Mouse (Mus musculus) forebrain, embryonic 12.5 days (tissue): ENCODE results near the gene Itgb7. TPM values are rescaled to one million over a fixed set of nuclear protein-coding genes. Genes with fewer than 3 reads are reported as not detected.

Source experiments
- ATAC-seq: fragments of 200-750 bp; cut with Nextera tagmentation; 2 replicates; pipeline ENCODE4 v1.8.0; 2017; ENCODE audit warnings: moderate TSS enrichment; ENCODE audit not compliant: low FRiP score
- H3K27ac ChIP-seq: fragments of 300-500 bp; sonication (generic); 2 replicates; pipeline ENCODE4 v1.5.1; 2016; ENCODE audit warnings: mild to moderate bottlenecking
- H3K27me3 ChIP-seq: fragments of 300-500 bp; sonication (generic); 2 replicates; pipeline ENCODE4 v1.6.1; 2016; ENCODE audit warnings: mild to moderate bottlenecking
- H3K36me3 ChIP-seq: fragments of 300-500 bp; sonication (generic); replicated peaks from 2 replicates; pipeline ENCODE4 v1.6.1; 2016; ENCODE audit warnings: mild to moderate bottlenecking
- H3K4me1 ChIP-seq: fragments of 300-500 bp; sonication (generic); 2 replicates; pipeline ENCODE4 v1.6.1; 2016
- H3K4me2 ChIP-seq: fragments of 300-500 bp; sonication (generic); 2 replicates; pipeline ENCODE4 v1.6.1; 2016; ENCODE audit warnings: mild to moderate bottlenecking, moderate library complexity
- H3K4me3 ChIP-seq: fragments of 300-500 bp; sonication (generic); replicated peaks from 2 replicates; pipeline ENCODE4 v1.5.1; 2016; ENCODE audit warnings: mild to moderate bottlenecking
- H3K9ac ChIP-seq: fragments of 300-500 bp; sonication (generic); 2 replicates; pipeline ENCODE4 v1.6.1; 2016; ENCODE audit warnings: mild to moderate bottlenecking
- H3K9me3 ChIP-seq: fragments of 300-500 bp; sonication (generic); 2 replicates; pipeline ENCODE4 v1.6.1; 2016
- WGBS: fragments of 180-500 bp; shearing (Covaris S2); methylation state at CpG from one replicate; pipeline ENCODE4 v1.1.7; 2016; 5-methylcytosine and 5-hydroxymethylcytosine counted together
- polyA plus RNA-seq: library from polyadenylated mRNA; unstranded; fragments of >200 nt; fragmentation: Nextera tagmentation; extraction: Ambion mirVana; gene quantifications from 2 replicates; pipeline ENCODE4 v1.2.1, GENCODE M21; 2016

The Itgb7 gene
- polyA plus RNA-seq, 1 experiment from 2014 or later, result 0.65 TPM

GRCm38 (mm10) chr15:102247252-102248130 is 15.7 kb upstream of the Itgb7 start:
- H3K4me2 ChIP-seq, result peak overlapping the region; percentile 98
- H3K27me3 ChIP-seq, result peaks cover 90% of the 10 kb centered on the region
- H3K27ac ChIP-seq, result peak overlapping the region; percentile 80
- peak overlapping the region; percentile 65 for H3K4me3 ChIP-seq
- no peaks in the 10 kb centered on the region for H3K9me3 ChIP-seq
- H3K36me3 ChIP-seq, result no peaks in the 10 kb centered on the region
- peaks cover 58% of the 10 kb centered on the region for H3K4me1 ChIP-seq
- under 1% methylated on average over 48 of the region's 65 CpGs for WGBS
- peak; percentile 54 for ATAC-seq
- peak overlapping the region; percentile 65 for H3K9ac ChIP-seq

- H3K27ac ChIP-seq, result peak overlapping the region; percentile 80
- H3K27me3 ChIP-seq, result peaks cover 93% of the 10 kb centered on the region
- ATAC-seq, result peak; percentile 68
- peak overlapping the region; percentile 65 for H3K9ac ChIP-seq
- H3K4me2 ChIP-seq, result peak overlapping the region; percentile 98
- H3K36me3 ChIP-seq, result no peaks in the 10 kb centered on the region
- peaks cover 58% of the 10 kb centered on the region for H3K4me1 ChIP-seq
- WGBS, result under 1% methylated on average over 35 of the region's 35 CpGs
- peak overlapping the region; percentile 65 for H3K4me3 ChIP-seq
- no peaks in the 10 kb centered on the region for H3K9me3 ChIP-seq
These were observed 15.1 kb upstream of the Itgb7 start for GRCm38 (mm10) chr15:102246866-102247251.

- Histone ChIP-seq H3K4me1 (peaks cover 58% of the 10 kb centered on the region), H3K4me3 (peak overlapping the region; percentile 65), H3K9ac (peak overlapping the region; percentile 65), H3K36me3 (no peaks in the 10 kb centered on the region), H3K9me3 (no peaks in the 10 kb centered on the region), H3K4me2 (peak overlapping the region; percentile 98), H3K27ac (peak overlapping the region; percentile 80), H3K27me3 (peaks cover 94% of the 10 kb centered on the region)
- peak; percentile 79 for ATAC-seq
- WGBS, result under 1% methylated on average over 41 of the region's 44 CpGs
These were observed 14.4 kb upstream of the Itgb7 start for GRCm38 (mm10) chr15:102245891-102246741.

- Histone ChIP-seq H3K27ac (no peak overlapping the region), H3K4me1 (peaks cover 58% of the 10 kb centered on the region), H3K4me3 (peak overlapping the region; percentile 65), H3K36me3 (no peaks in the 10 kb centered on the region), H3K4me2 (peak overlapping the region; percentile 98), H3K9me3 (no peaks in the 10 kb centered on the region), H3K9ac (0 out of 2 replicates have a peak overlapping the region, but pooled peaks have one; percentile 17), H3K27me3 (peaks cover 91% of the 10 kb centered on the region)
- no peak for ATAC-seq
- WGBS, result 8% methylated on average over 14 of the region's 14 CpGs
These were observed 13.7 kb upstream of the Itgb7 start for GRCm38 (mm10) chr15:102245461-102245881.

- H3K4me1 ChIP-seq, result peaks cover 56% of the 10 kb centered on the region
- peaks cover 82% of the 10 kb centered on the region for H3K27me3 ChIP-seq
- 10% methylated on average over 19 of the region's 19 CpGs for WGBS
- no peak overlapping the region for H3K27ac ChIP-seq
- no peaks in the 10 kb centered on the region for H3K9me3 ChIP-seq
- H3K4me2 ChIP-seq, result peak overlapping the region; percentile 98
- H3K36me3 ChIP-seq, result no peaks in the 10 kb centered on the region
- H3K9ac ChIP-seq, result no peak overlapping the region
- H3K4me3 ChIP-seq, result 0 out of 2 replicates have a peak overlapping the region, but pooled peaks have one; percentile 65
- ATAC-seq, result no peak
These were observed 12.8 kb upstream of the Itgb7 start for GRCm38 (mm10) chr15:102244306-102245191.

GRCm38 (mm10) chr15:102243229-102244190 is 11.8 kb upstream of the Itgb7 start:
- Histone ChIP-seq H3K9ac (0 out of 2 replicates have a peak overlapping the region, but pooled peaks have one; percentile 29), H3K4me2 (peak overlapping the region; percentile 31), H3K9me3 (no peaks in the 10 kb centered on the region), H3K36me3 (no peaks in the 10 kb centered on the region), H3K4me1 (peaks cover 49% of the 10 kb centered on the region), H3K4me3 (0 out of 2 replicates have a peak overlapping the region, but pooled peaks have one; percentile 1), H3K27ac (no peak overlapping the region), H3K27me3 (peaks cover 71% of the 10 kb centered on the region)
- no peak for ATAC-seq
- 8% methylated on average over 22 of the region's 22 CpGs for WGBS

- no peak overlapping the region for H3K4me2 ChIP-seq
- ATAC-seq, result no peak
- H3K4me3 ChIP-seq, result no peak overlapping the region
- no peak overlapping the region for H3K27ac ChIP-seq
- no peaks in the 10 kb centered on the region for H3K9me3 ChIP-seq
- H3K27me3 ChIP-seq, result peaks cover 64% of the 10 kb centered on the region
- peaks cover 42% of the 10 kb centered on the region for H3K4me1 ChIP-seq
- no peak overlapping the region for H3K9ac ChIP-seq
- H3K36me3 ChIP-seq, result no peaks in the 10 kb centered on the region
- 28% methylated on average over 12 of the region's 12 CpGs for WGBS
These were observed 10.9 kb upstream of the Itgb7 start for GRCm38 (mm10) chr15:102242404-102243228.

- H3K4me1 ChIP-seq, result peaks cover 26% of the 10 kb centered on the region
- no peaks in the 10 kb centered on the region for H3K36me3 ChIP-seq
- H3K27me3 ChIP-seq, result peaks cover 47% of the 10 kb centered on the region
- no peak for ATAC-seq
- H3K4me2 ChIP-seq, result no peak overlapping the region
- H3K27ac ChIP-seq, result no peak overlapping the region
- WGBS, result 90% methylated on average over 4 of the region's 4 CpGs
- no peak overlapping the region for H3K9ac ChIP-seq
- H3K9me3 ChIP-seq, result no peaks in the 10 kb centered on the region
- no peak overlapping the region for H3K4me3 ChIP-seq
These were observed 8.9 kb upstream of the Itgb7 start for GRCm38 (mm10) chr15:102240607-102241006.

GRCm38 (mm10) chr15:102239851-102240250 is 8.1 kb upstream of the Itgb7 start:
- Histone ChIP-seq H3K9me3 (no peaks in the 10 kb centered on the region), H3K9ac (no peak overlapping the region), H3K27me3 (peaks cover 40% of the 10 kb centered on the region), H3K4me2 (no peak overlapping the region), H3K27ac (no peak overlapping the region), H3K36me3 (no peaks in the 10 kb centered on the region), H3K4me1 (peaks cover 29% of the 10 kb centered on the region), H3K4me3 (no peak overlapping the region)
- no peak for ATAC-seq
- WGBS, result 75% methylated on average over 11 of the region's 11 CpGs

GRCm38 (mm10) chr15:102239260-102239590 is 7.5 kb upstream of the Itgb7 start:
- H3K4me1 ChIP-seq, result peaks cover 29% of the 10 kb centered on the region
- ATAC-seq, result peak; percentile 86
- peaks cover 34% of the 10 kb centered on the region for H3K27me3 ChIP-seq
- H3K27ac ChIP-seq, result no peak overlapping the region
- H3K4me3 ChIP-seq, result no peak overlapping the region
- no peaks in the 10 kb centered on the region for H3K36me3 ChIP-seq
- no peaks in the 10 kb centered on the region for H3K9me3 ChIP-seq
- WGBS, result 16% methylated on average over 9 of the region's 9 CpGs
- H3K9ac ChIP-seq, result 0 out of 2 replicates have a peak overlapping the region, but pooled peaks have one; percentile 36
- no peak overlapping the region; the same call in 1 of the 2 replicates for H3K4me2 ChIP-seq
